In genomic region chr8:81736103-81736502, GRCm38 (mm10) we compare ENCODE assay signal across 26 mouse cellular contexts.
DNase-seq lines count a peak whose midpoint lies in the region; ATAC-seq lines count a peak whose summit lies in the region.
"Had no signal": no experiment of that assay in that cellular context is flagged by ENCODE, and none has a peak within 500 bp of the region (broad histone marks: within the 10 kb centered on the region; RNA-seq: fewer than 3 reads in every experiment).

No protein-coding gene starts in this region.

- no peaks in the 10 kb centered on the region for H3K27me3 ChIP-seq in midbrain, embryonic 11.5 days (ENCODE audit: control insufficient read depth, insufficient read depth, low read length)
- H3K27me3 ChIP-seq: CH12.LX; embryonic facial prominence, embryonic 13.5 days; embryonic facial prominence, embryonic 15.5 days; forebrain, embryonic 12.5 days had no signal

- no peak overlapping the region for H3K27ac ChIP-seq in midbrain, embryonic 11.5 days (ENCODE audit: low read depth, low read length)
- H3K27ac ChIP-seq: embryonic facial prominence, embryonic 13.5 days; embryonic facial prominence, embryonic 15.5 days; forebrain, embryonic 10.5 days; forebrain, embryonic 12.5 days had no signal

- H3K9ac ChIP-seq in midbrain, embryonic 11.5 days (ENCODE audit: low read length): no peak overlapping the region
- H3K9ac ChIP-seq: embryonic facial prominence, embryonic 13.5 days; embryonic facial prominence, embryonic 15.5 days; forebrain, embryonic 12.5 days had no signal

- WGBS in midbrain, embryonic 11.5 days: 81% methylated on average over 1 of the region's 1 CpGs

- ATAC-seq in activated CD4-positive, CD25-positive, alpha-beta regulatory T cell, adult 4 months: peak; percentile 69
- peak; percentile 76 for ATAC-seq in inflammation-experienced regulatory T-cells, adult 6 months
- no peak for ATAC-seq in midbrain, embryonic 11.5 days (ENCODE audit: low FRiP score)
- ATAC-seq: forebrain, embryonic 14.5 days; forebrain, embryonic 16.5 days; Patski had no signal

- H3K9me3 ChIP-seq in midbrain, embryonic 11.5 days (ENCODE audit: control insufficient read depth, low read length): no peaks in the 10 kb centered on the region
- H3K9me3 ChIP-seq: embryonic facial prominence, embryonic 13.5 days; embryonic facial prominence, embryonic 15.5 days; forebrain, embryonic 10.5 days; forebrain, embryonic 12.5 days; G1E had no signal

- no peaks in the 10 kb centered on the region for H3K36me3 ChIP-seq in midbrain, embryonic 11.5 days (ENCODE audit: control insufficient read depth, insufficient read depth, low read length)
- H3K36me3 ChIP-seq: embryonic facial prominence, embryonic 13.5 days; embryonic facial prominence, embryonic 15.5 days; forebrain, embryonic 10.5 days; forebrain, embryonic 12.5 days; G1E had no signal

- H3K4me1 ChIP-seq in midbrain, embryonic 11.5 days (ENCODE audit: control insufficient read depth, insufficient read depth, low read length): no peaks in the 10 kb centered on the region
- H3K4me1 ChIP-seq: embryonic facial prominence, embryonic 13.5 days; embryonic facial prominence, embryonic 15.5 days; forebrain, embryonic 10.5 days; forebrain, embryonic 12.5 days had no signal

- no peak overlapping the region for H3K4me3 ChIP-seq in midbrain, embryonic 11.5 days (ENCODE audit: low read depth, low read length)
- H3K4me3 ChIP-seq: embryonic facial prominence, embryonic 13.5 days; embryonic facial prominence, embryonic 15.5 days; erythroblast, embryonic 14.5 days; forebrain, embryonic 10.5 days; forebrain, embryonic 12.5 days had no signal

- DNase-seq in CD4-positive, CD25-positive, alpha-beta regulatory T cell, adult 2 months (ENCODE audit: low read depth, low spot score): peak; percentile 65
- DNase-seq in frontal cortex, adult 2 months (ENCODE audit: extremely low spot score in 1 of 2, low spot score in 1 of 2): no peak
- no peak for DNase-seq in thymus, postnatal 36 days
- DNase-seq in midbrain, embryonic 11.5 days (ENCODE audit: low spot score, missing footprints): no peak
- DNase-seq: adrenal gland, adult 2 months; adrenal gland, postnatal 10 days; adrenal gland, postnatal 25 days; cerebellum, adult 11 months; cerebellum, adult 18-20 months; cerebellum, adult 8-10 months; cerebellum, adult 9-11 months; cerebellum, postnatal 14 days; cerebellum, postnatal 36 days; embryo, embryonic 11 days had no signal

- no peak overlapping the region for H3K4me2 ChIP-seq in midbrain, embryonic 11.5 days
- H3K4me2 ChIP-seq: embryonic facial prominence, embryonic 13.5 days; embryonic facial prominence, embryonic 15.5 days; forebrain, embryonic 12.5 days had no signal
